Mouse (Mus musculus) retina, postnatal 7 days (tissue): Measurements from ENCODE around the gene Eipr1.

Experiments
- DNase-seq: peaks from one replicate; pipeline ENCODE4 v3.0.0-alpha.2; 2012; ENCODE audit warnings: low read depth, low spot score

Eipr1 gene

GRCm38 (mm10) chr12:28817891-28818290 lies 66.3 kb downstream of the Eipr1 start:
- no peak for DNase-seq

- DNase-seq = no peak
Measured at GRCm38 (mm10) chr12:28823518-28823917, 71.9 kb downstream of the Eipr1 start.

- DNase-seq = no peak
Measured at GRCm38 (mm10) chr12:28829502-28829901, 77.9 kb downstream of the Eipr1 start.

- no peak for DNase-seq
Measured at GRCm38 (mm10) chr12:28830471-28830870, 78.9 kb downstream of the Eipr1 start.

- DNase-seq = peak; percentile 63
Measured at GRCm38 (mm10) chr12:28831066-28831733, 79.6 kb downstream of the Eipr1 start.

- DNase-seq = no peak
Measured at GRCm38 (mm10) chr12:28834266-28834665, 82.7 kb downstream of the Eipr1 start.

- no peak for DNase-seq
Measured at GRCm38 (mm10) chr12:28835683-28836082, 84.1 kb downstream of the Eipr1 start.

- DNase-seq = no peak
Measured at GRCm38 (mm10) chr12:28838268-28838667, 86.7 kb downstream of the Eipr1 start.

GRCm38 (mm10) chr12:28838971-28839370 lies 87.4 kb downstream of the Eipr1 start:
- no peak for DNase-seq

- no peak for DNase-seq
Measured at GRCm38 (mm10) chr12:28841179-28841698, 89.6 kb downstream of the Eipr1 start.

GRCm38 (mm10) chr12:28845811-28846210 lies 94.2 kb downstream of the Eipr1 start:
- DNase-seq = no peak

- no peak for DNase-seq
Measured at GRCm38 (mm10) chr12:28847401-28847800, 95.8 kb downstream of the Eipr1 start.

GRCm38 (mm10) chr12:28848726-28849612 lies 97.4 kb downstream of the Eipr1 start:
- no peak for DNase-seq

GRCm38 (mm10) chr12:28859495-28860263 lies 108.1 kb downstream of the Eipr1 start:
- no peak for DNase-seq

GRCm38 (mm10) chr12:28860264-28860560 lies 108.6 kb downstream of the Eipr1 start:
- DNase-seq = no peak

GRCm38 (mm10) chr12:28863260-28863659 lies 111.7 kb downstream of the Eipr1 start:
- DNase-seq = no peak

- no peak for DNase-seq
Measured at GRCm38 (mm10) chr12:28866121-28866520, 114.5 kb downstream of the Eipr1 start.

- no peak for DNase-seq
Measured at GRCm38 (mm10) chr12:28868794-28869193, 117.2 kb downstream of the Eipr1 start.

- DNase-seq = no peak
Measured at GRCm38 (mm10) chr12:28872271-28872670, 120.7 kb downstream of the Eipr1 start.

GRCm38 (mm10) chr12:28874781-28875251 lies 123.2 kb downstream of the Eipr1 start:
- no peak for DNase-seq

GRCm38 (mm10) chr12:28875471-28875870 lies 123.9 kb downstream of the Eipr1 start:
- DNase-seq = no peak

GRCm38 (mm10) chr12:28880471-28880870 lies 128.9 kb downstream of the Eipr1 start:
- DNase-seq = no peak
